Mouse (Mus musculus): Measurements from ENCODE around the gene Slc6a1. TPM values are rescaled to one million over a fixed set of nuclear protein-coding genes. Genes with fewer than 3 reads are reported as not detected.

The Slc6a1 gene
- polyA plus RNA-seq, 1 experiment from 2014 or later, result not detected

DNA sequence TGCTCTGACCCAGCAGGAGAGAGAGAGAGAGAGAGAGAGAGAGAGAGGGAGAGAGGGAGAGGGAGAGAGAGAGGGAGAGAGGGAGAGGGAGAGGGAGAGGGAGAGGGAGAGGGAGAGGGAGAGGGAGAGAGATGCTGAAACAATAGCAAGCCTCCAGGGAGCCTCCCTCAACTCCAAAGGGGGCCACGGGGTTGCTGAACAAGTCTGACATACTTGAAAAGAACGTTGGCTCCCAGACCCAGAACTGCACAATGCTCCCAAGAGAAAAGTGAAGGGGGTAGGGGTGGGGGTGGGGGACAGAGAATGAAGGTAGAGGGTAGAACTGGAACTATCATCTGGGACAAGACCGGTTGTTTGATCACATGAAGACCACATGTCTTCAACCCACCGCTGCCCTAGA lies 14.5 kb upstream of the Slc6a1 start:
- ATAC-seq (ENCODE audit: insufficient number of reproducible peaks, insufficient read depth, low FRiP score, low TSS enrichment, low read depth), result no peak
- H3K27me3 ChIP-seq, result peaks cover 55% of the 10 kb centered on the region
- no peak overlapping the region for H3K4me3 ChIP-seq (replicated peaks)
- H3K4me2 ChIP-seq, result no peak overlapping the region
- H3K4me1 ChIP-seq (replicated peaks), result no peaks in the 10 kb centered on the region
- H3K27ac ChIP-seq, result no peak overlapping the region
- no peak overlapping the region for H3K9ac ChIP-seq (replicated peaks)
- no peaks in the 10 kb centered on the region for H3K36me3 ChIP-seq
- H3K9me3 ChIP-seq, result no peaks in the 10 kb centered on the region
- 37% methylated on average over 4 of the region's 4 CpGs for WGBS

DNA sequence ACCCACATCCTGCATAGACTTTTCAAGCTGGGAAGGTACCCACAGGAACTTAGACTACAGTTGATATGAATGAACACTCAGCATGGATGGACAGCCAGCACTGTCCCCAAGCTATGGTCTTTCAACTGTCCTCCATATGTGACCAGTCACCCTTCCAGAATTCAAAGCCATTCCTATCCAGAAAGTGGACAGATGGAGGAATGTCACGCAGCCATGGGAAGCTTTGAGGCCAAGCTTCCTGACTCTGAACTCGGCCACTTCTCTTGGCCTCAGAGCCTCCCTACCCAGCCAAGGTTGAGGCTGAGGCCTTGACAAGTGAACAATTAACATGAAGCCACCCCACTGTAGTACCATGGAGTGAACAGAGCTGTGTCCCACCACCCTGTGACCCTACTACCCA lies 12.8 kb upstream of the Slc6a1 start:
- Histone ChIP-seq H3K4me3 (replicated peaks) (no peak overlapping the region), H3K36me3 (no peaks in the 10 kb centered on the region), H3K27me3 (peaks cover 59% of the 10 kb centered on the region), H3K4me2 (no peak overlapping the region), H3K27ac (no peak overlapping the region), H3K9me3 (no peaks in the 10 kb centered on the region), H3K4me1 (replicated peaks) (no peaks in the 10 kb centered on the region), H3K9ac (replicated peaks) (no peak overlapping the region)
- WGBS, result 78% methylated on average over 2 of the region's 2 CpGs
- ATAC-seq (ENCODE audit: insufficient number of reproducible peaks, insufficient read depth, low FRiP score, low TSS enrichment, low read depth), result no peak

DNA sequence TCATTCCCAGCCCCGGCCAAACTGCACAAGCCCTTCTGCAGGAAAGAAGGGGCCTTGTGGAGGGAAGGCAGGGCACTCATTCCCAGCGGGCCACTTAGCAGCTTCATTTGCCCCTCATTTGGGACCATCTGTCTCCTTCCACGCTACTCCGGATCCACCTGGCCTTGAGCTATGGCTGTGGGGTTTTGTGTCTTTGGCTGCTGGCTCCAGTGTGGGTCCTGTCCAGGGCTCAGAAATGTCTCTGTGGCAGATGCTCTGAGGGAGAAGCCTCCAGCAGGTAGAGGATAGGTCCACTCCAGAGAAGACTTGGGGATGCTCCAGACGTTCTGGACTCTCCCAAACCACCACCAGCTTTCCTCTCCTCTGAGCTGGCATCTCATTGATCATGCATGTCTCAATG lies 11.6 kb upstream of the Slc6a1 start:
- no peak overlapping the region for H3K27ac ChIP-seq
- no peak overlapping the region for H3K9ac ChIP-seq (replicated peaks)
- H3K27me3 ChIP-seq, result peaks cover 61% of the 10 kb centered on the region
- ATAC-seq (ENCODE audit: insufficient number of reproducible peaks, insufficient read depth, low FRiP score, low TSS enrichment, low read depth), result no peak
- H3K9me3 ChIP-seq, result no peaks in the 10 kb centered on the region
- no peaks in the 10 kb centered on the region for H3K36me3 ChIP-seq
- no peak overlapping the region for H3K4me2 ChIP-seq
- no peaks in the 10 kb centered on the region for H3K4me1 ChIP-seq (replicated peaks)
- H3K4me3 ChIP-seq (replicated peaks), result no peak overlapping the region
- 52% methylated on average over 5 of the region's 5 CpGs for WGBS

DNA sequence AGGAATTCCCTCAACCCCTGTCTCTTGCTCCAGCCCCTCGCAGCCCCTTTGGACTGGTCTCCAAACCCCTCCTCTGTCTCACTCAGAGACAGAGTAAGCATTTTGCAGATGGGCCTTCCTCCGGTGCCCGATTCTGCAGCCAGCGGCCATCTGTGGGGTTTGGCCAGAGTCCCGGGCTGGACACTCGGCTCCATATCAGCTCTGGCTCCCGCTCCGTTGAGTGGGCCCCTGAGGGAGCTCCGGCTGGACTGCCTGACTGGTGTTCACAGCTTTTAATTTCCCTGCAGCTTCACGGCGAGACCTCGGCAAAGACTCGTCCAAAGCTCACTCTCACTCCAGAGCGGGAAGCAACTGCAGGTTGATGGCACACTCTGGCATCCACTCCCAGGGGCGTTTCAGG lies 10.2 kb upstream of the Slc6a1 start:
- no peak overlapping the region for H3K4me3 ChIP-seq (replicated peaks)
- 85% methylated on average over 15 of the region's 15 CpGs for WGBS
- no peaks in the 10 kb centered on the region for H3K36me3 ChIP-seq
- no peak overlapping the region for H3K27ac ChIP-seq
- no peak for ATAC-seq (ENCODE audit: insufficient number of reproducible peaks, insufficient read depth, low FRiP score, low TSS enrichment, low read depth)
- peaks cover 67% of the 10 kb centered on the region for H3K27me3 ChIP-seq
- H3K9me3 ChIP-seq, result no peaks in the 10 kb centered on the region
- H3K9ac ChIP-seq (replicated peaks), result no peak overlapping the region
- no peaks in the 10 kb centered on the region for H3K4me1 ChIP-seq (replicated peaks)
- no peak overlapping the region for H3K4me2 ChIP-seq

DNA sequence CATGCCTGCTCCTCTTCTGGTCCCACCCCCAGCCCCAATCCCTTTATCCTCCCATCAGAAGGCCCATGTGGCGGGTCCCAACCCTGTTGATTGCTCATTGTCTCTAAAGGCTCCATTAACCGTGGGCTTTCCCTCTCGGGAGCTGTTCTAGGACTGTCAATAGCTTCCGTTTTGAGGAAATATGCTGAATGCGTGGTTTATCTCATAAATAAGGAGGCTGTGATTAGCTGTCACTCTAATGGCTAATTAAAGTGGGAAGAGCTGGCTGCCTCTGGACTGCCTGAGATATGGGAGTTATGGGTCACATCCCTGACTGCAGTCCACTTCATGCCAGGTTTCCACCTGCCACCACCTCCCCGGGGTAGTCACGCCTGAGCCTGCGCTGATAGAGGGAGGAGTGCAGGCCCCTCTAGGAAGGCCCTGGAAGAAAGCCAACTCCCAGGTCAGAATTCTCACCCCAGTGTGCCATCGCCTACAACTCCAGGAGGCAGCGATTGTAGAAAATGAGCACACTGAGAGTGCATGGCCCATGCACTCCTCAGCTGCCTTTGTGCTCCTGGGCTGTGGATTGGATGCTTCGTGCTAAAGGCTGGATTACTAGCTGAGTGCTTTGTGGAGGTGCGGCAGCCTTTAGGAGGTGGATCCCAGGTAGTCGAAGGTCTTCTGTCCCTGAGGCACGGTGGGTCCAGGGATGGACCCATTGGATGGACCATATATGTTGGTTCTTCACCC lies 8.3 kb upstream of the Slc6a1 start:
- peaks cover 59% of the 10 kb centered on the region for H3K27me3 ChIP-seq

DNA sequence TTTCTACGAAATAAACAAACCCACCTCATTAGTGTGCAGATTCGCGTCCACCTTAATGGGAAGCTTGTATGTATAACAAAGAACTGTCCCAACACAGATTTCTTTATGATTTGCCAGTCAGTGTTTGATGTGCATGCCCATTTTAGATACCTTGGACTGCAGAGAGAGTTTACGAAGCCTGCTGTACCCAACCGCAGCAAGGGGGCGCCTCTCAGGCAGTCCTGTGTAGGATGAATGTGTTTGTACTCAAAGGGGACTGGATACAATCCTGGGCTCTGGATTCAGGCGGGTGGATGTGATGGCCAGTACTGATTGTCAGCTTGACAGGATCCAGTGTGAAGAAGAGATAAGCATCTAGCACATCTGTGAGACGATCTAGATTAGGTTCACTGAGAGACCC lies 6.6 kb upstream of the Slc6a1 start:
- Histone ChIP-seq H3K4me3 (replicated peaks) (no peak overlapping the region), H3K4me1 (replicated peaks) (no peaks in the 10 kb centered on the region), H3K36me3 (no peaks in the 10 kb centered on the region), H3K27me3 (peaks cover 67% of the 10 kb centered on the region), H3K9ac (replicated peaks) (no peak overlapping the region), H3K27ac (no peak overlapping the region), H3K4me2 (no peak overlapping the region), H3K9me3 (no peaks in the 10 kb centered on the region)
- WGBS, result 53% methylated on average over 8 of the region's 8 CpGs
- no peak for ATAC-seq (ENCODE audit: insufficient number of reproducible peaks, insufficient read depth, low FRiP score, low TSS enrichment, low read depth)

More for the DNA sequence above, 8.3 kb upstream of the Slc6a1 start:
- 61% methylated on average over 14 of the region's 14 CpGs for WGBS
- Histone ChIP-seq H3K4me2 (no peak overlapping the region), H3K9me3 (no peaks in the 10 kb centered on the region), H3K4me1 (replicated peaks) (no peaks in the 10 kb centered on the region), H3K4me3 (replicated peaks) (no peak overlapping the region), H3K36me3 (no peaks in the 10 kb centered on the region), H3K27ac (no peak overlapping the region), H3K9ac (replicated peaks) (no peak overlapping the region)
- ATAC-seq (ENCODE audit: insufficient number of reproducible peaks, insufficient read depth, low FRiP score, low TSS enrichment, low read depth), result no peak

DNA sequence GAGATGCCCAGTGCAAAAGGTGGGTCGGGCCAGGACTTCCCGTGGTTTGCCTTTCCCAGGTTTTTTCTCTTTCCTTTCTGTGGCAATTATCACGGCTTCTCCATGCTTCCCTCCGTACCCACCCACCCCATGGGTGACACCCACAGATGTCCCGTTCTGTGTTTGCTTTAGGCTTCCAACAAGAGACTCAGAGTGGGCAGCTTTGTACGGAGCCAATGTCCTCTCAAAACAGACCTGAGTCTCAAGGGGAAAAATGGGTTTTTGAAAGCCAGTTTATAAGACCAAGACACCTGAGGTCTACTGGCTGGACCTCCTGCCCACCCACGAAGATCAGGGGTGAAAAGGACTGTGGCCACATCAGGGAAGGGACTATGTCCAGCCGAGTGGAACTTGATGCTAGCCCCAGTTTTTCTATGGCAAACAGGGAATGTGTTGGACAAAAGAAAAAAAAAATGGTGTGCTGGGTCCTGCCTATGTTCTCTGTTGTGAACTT lies 889 bp downstream of the Slc6a1 start:
- no peak for ATAC-seq (ENCODE audit: insufficient number of reproducible peaks, insufficient read depth, low FRiP score, low TSS enrichment, low read depth)
- H3K9ac ChIP-seq (replicated peaks), result no peak overlapping the region
- no peak overlapping the region for H3K27ac ChIP-seq
- peaks cover 6% of the 10 kb centered on the region for H3K4me1 ChIP-seq (replicated peaks)
- peaks cover 91% of the 10 kb centered on the region for H3K27me3 ChIP-seq
- no peaks in the 10 kb centered on the region for H3K36me3 ChIP-seq
- 19% methylated on average over 8 of the region's 8 CpGs for WGBS
- no peak overlapping the region for H3K4me2 ChIP-seq
- no peak overlapping the region for H3K4me3 ChIP-seq (replicated peaks)
- no peaks in the 10 kb centered on the region for H3K9me3 ChIP-seq

DNA sequence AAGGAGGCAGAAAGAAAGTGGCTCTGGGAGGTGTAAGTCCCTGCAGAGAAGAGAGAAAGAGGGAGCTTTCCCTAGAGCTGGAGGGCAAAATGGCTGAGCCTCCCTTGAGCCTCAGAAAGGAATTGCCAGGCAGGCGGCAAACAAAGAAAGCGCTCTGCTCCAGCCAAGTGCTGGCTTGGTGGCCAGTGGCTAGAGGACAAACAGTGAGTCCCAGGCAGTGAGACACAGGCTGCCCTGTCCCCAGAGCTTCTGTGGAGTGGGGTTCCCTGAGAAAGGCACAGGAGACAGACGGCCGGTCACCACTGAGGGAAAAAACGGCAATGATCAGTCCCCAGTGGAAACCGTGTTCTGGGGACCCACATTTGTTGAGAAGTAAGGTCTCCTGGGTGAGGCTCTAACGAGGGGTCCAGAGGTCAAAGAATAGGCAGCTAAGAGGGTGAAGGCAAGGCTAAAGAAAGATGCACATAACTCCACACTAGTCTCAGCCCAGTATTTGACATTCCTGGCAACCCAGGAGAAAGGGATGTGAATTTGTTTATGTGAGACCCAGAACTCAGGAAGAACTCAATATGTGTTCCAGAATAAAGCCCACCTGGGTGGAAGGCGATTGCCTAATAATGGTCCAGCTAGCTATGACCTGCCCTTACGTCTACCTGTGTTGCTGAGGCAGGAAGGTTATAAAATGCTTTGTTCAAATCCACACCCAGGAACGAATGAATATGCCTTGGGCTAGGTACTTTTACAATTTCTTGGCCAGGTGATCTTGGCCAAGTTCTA lies 1.7 kb downstream of the Slc6a1 start:
- H3K4me1 ChIP-seq (replicated peaks), result peaks cover 6% of the 10 kb centered on the region
- no peak overlapping the region for H3K4me3 ChIP-seq (replicated peaks)
- ATAC-seq (ENCODE audit: insufficient number of reproducible peaks, insufficient read depth, low FRiP score, low TSS enrichment, low read depth), result no peak
- no peaks in the 10 kb centered on the region for H3K36me3 ChIP-seq
- H3K4me2 ChIP-seq, result no peak overlapping the region
- no peak overlapping the region for H3K9ac ChIP-seq (replicated peaks)
- 52% methylated on average over 10 of the region's 10 CpGs for WGBS
- H3K27me3 ChIP-seq, result peaks cover 97% of the 10 kb centered on the region
- H3K9me3 ChIP-seq, result no peaks in the 10 kb centered on the region
- no peak overlapping the region for H3K27ac ChIP-seq

DNA sequence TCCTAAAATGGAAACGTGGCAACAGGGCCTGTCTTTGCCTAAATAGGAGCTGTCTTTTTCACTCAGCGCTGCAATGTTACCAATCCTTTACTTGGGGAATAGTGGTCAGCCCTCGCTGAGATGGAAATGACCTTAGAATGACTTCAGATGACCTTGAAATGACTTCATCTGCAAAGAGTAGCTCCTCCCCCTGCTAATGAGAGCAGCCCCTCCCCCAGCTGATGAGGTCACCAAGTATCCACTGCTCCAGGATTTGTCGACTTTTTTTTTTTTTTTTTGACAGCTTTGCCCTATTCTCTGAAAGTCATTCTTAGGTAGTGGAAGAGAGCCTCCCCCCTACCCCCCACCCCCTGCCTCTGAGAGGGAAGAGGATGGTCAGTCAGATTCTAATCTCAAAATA lies 3.0 kb downstream of the Slc6a1 start:
- H3K4me2 ChIP-seq, result no peak overlapping the region
- H3K36me3 ChIP-seq, result no peaks in the 10 kb centered on the region
- no peak overlapping the region for H3K4me3 ChIP-seq (replicated peaks)
- H3K27ac ChIP-seq, result no peak overlapping the region
- no peak for ATAC-seq (ENCODE audit: insufficient number of reproducible peaks, insufficient read depth, low FRiP score, low TSS enrichment, low read depth)
- peaks cover 100% of the 10 kb centered on the region for H3K27me3 ChIP-seq
- H3K9me3 ChIP-seq, result no peaks in the 10 kb centered on the region
- H3K4me1 ChIP-seq (replicated peaks), result peaks cover 6% of the 10 kb centered on the region
- 41% methylated on average over 4 of the region's 4 CpGs for WGBS
- no peak overlapping the region for H3K9ac ChIP-seq (replicated peaks)

DNA sequence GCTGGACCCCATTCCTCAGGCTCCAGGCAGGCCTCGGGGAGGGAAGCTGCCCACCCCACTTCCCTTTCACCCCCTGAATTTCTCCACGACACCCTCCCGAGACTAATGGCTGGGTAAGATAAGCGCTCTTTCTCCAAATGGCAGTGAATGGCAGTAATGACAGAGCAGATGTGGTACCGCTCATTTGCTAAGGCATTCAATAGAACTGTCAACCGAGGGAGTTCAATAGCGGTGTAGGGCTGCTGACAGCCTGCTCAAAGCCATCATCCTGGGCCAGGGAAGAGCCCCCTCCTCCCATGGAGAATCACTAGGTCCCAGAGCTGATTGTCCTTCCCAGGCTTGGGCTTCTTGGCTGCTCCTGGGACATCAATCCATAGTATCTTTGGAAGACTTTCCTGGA lies 6.7 kb downstream of the Slc6a1 start:
- no peaks in the 10 kb centered on the region for H3K9me3 ChIP-seq
- peaks cover 83% of the 10 kb centered on the region for H3K27me3 ChIP-seq
- 41% methylated on average over 7 of the region's 7 CpGs for WGBS
- H3K4me3 ChIP-seq (replicated peaks), result no peak overlapping the region
- ATAC-seq (ENCODE audit: insufficient number of reproducible peaks, insufficient read depth, low FRiP score, low TSS enrichment, low read depth), result no peak
- H3K36me3 ChIP-seq, result no peaks in the 10 kb centered on the region
- H3K27ac ChIP-seq, result no peak overlapping the region
- H3K4me2 ChIP-seq, result no peak overlapping the region
- no peak overlapping the region for H3K9ac ChIP-seq (replicated peaks)
- no peaks in the 10 kb centered on the region for H3K4me1 ChIP-seq (replicated peaks)

DNA sequence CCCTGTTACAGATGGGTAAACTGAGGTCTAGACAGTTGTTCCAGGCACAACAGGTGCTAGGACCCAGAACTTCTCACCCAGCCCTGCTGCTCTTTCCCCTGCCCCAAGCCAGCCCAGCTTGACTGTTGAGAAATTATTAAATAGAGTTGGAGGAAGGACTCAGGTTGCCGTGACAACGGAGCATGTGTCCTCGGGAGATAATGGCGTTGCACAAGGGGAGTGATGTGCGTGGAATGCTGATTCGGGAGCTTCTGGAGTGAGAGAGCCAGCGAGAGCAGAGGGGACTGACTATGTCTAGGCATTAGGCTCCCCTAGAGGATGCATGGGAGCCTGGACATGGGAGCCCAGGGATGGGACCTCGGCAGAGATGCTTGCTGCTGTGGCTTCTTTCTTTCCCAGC lies 7.7 kb downstream of the Slc6a1 start:
- peaks cover 74% of the 10 kb centered on the region for H3K27me3 ChIP-seq
- H3K27ac ChIP-seq, result no peak overlapping the region
- WGBS, result 68% methylated on average over 8 of the region's 8 CpGs
- no peak overlapping the region for H3K9ac ChIP-seq (replicated peaks)
- H3K4me1 ChIP-seq (replicated peaks), result no peaks in the 10 kb centered on the region
- H3K4me2 ChIP-seq, result no peak overlapping the region
- ATAC-seq (ENCODE audit: insufficient number of reproducible peaks, insufficient read depth, low FRiP score, low TSS enrichment, low read depth), result no peak
- no peak overlapping the region for H3K4me3 ChIP-seq (replicated peaks)
- no peaks in the 10 kb centered on the region for H3K9me3 ChIP-seq
- no peaks in the 10 kb centered on the region for H3K36me3 ChIP-seq
